Mouse (Mus musculus): Measurements from ENCODE around the gene Trpt1. TPM values are rescaled to one million over a fixed set of nuclear protein-coding genes. Genes with fewer than 3 reads are reported as not detected.

Gene Trpt1
- polyA plus RNA-seq (2015; fragmentation: Nextera tagmentation; extraction: Ambion mirVana) = 12.5 and 17.9 TPM in 2 replicates

- no peaks in the 10 kb centered on the region for H3K9me3 ChIP-seq (ENCODE audit: control insufficient read depth, low read length)
- H3K27me3 ChIP-seq (replicated peaks; ENCODE audit: control insufficient read depth, insufficient read depth, low read length) = no peaks in the 10 kb centered on the region
- H3K4me2 ChIP-seq (ENCODE audit: low read length) = peak within 1 kb of the TSS; percentile 96
- ATAC-seq = peak; percentile 70
- peak within 1 kb of the TSS; percentile 47; the same call in 1 of the 2 replicates for H3K27ac ChIP-seq (ENCODE audit: low read length)
- WGBS = under 1% methylated on average over 24 of the region's 24 CpGs
- peaks cover 37% of the 10 kb centered on the region for H3K4me1 ChIP-seq (replicated peaks; ENCODE audit: control insufficient read depth, insufficient read depth, low read length)
- H3K36me3 ChIP-seq (ENCODE audit: control insufficient read depth, insufficient read depth) = peaks cover 7% of the 10 kb centered on the region; the same call in 1 of the 2 replicates
- peak within 1 kb of the TSS; percentile 85 for H3K4me3 ChIP-seq (replicated peaks; ENCODE audit: low read length)
- peak within 1 kb of the TSS; percentile 81 for H3K9ac ChIP-seq (replicated peaks; ENCODE audit: low read depth, low read length)
Measured at GRCm38 (mm10) chr19:6996006-6996405, at the start of gene Trpt1, which contains the start of gene Nudt22. Trpt1 (plus strand) TSS chr19:6996131. Nudt22 (minus strand) TSS chr19:6996117.

GRCm38 (mm10) chr19:6947742-6948141 is 48.2 kb upstream of the Trpt1 start:
- ATAC-seq = no peak
- H3K9me3 ChIP-seq (ENCODE audit: control insufficient read depth, low read length) = no peaks in the 10 kb centered on the region
- H3K36me3 ChIP-seq (ENCODE audit: control insufficient read depth, insufficient read depth) = peaks cover 2% of the 10 kb centered on the region; the same call in 1 of the 2 replicates
- no peaks in the 10 kb centered on the region for H3K27me3 ChIP-seq (replicated peaks; ENCODE audit: control insufficient read depth, insufficient read depth, low read length)
- no peak overlapping the region for H3K27ac ChIP-seq (ENCODE audit: low read length)
- no peak overlapping the region for H3K9ac ChIP-seq (replicated peaks; ENCODE audit: low read depth, low read length)
- H3K4me1 ChIP-seq (replicated peaks; ENCODE audit: control insufficient read depth, insufficient read depth, low read length) = peaks cover 17% of the 10 kb centered on the region
- no peak overlapping the region for H3K4me3 ChIP-seq (replicated peaks; ENCODE audit: low read length)
- WGBS = 50% methylated on average over 4 of the region's 4 CpGs
- no peak overlapping the region for H3K4me2 ChIP-seq (ENCODE audit: low read length)

- WGBS = 70% methylated on average over 4 of the region's 4 CpGs
- Histone ChIP-seq H3K4me2 (ENCODE audit: low read length) (no peak overlapping the region), H3K4me1 (replicated peaks; ENCODE audit: control insufficient read depth, insufficient read depth, low read length) (peaks cover 17% of the 10 kb centered on the region), H3K36me3 (ENCODE audit: control insufficient read depth, insufficient read depth) (peaks cover 2% of the 10 kb centered on the region; the same call in 1 of the 2 replicates), H3K9me3 (ENCODE audit: control insufficient read depth, low read length) (no peaks in the 10 kb centered on the region), H3K27ac (ENCODE audit: low read length) (no peak overlapping the region), H3K4me3 (replicated peaks; ENCODE audit: low read length) (no peak overlapping the region), H3K9ac (replicated peaks; ENCODE audit: low read depth, low read length) (no peak overlapping the region), H3K27me3 (replicated peaks; ENCODE audit: control insufficient read depth, insufficient read depth, low read length) (no peaks in the 10 kb centered on the region)
- no peak for ATAC-seq
Measured at GRCm38 (mm10) chr19:6948186-6948585, 47.7 kb upstream of the Trpt1 start.

- H3K4me1 ChIP-seq (replicated peaks; ENCODE audit: control insufficient read depth, insufficient read depth, low read length) = peaks cover 17% of the 10 kb centered on the region
- ATAC-seq = no peak
- H3K4me3 ChIP-seq (replicated peaks; ENCODE audit: low read length) = no peak overlapping the region
- H3K27ac ChIP-seq (ENCODE audit: low read length) = no peak overlapping the region
- H3K36me3 ChIP-seq (ENCODE audit: control insufficient read depth, insufficient read depth) = peaks cover 2% of the 10 kb centered on the region; the same call in 1 of the 2 replicates
- 85% methylated on average over 5 of the region's 5 CpGs for WGBS
- 0 out of 2 replicates have a peak overlapping the region, but pooled peaks have one; percentile 7 for H3K9ac ChIP-seq (replicated peaks; ENCODE audit: low read depth, low read length)
- H3K9me3 ChIP-seq (ENCODE audit: control insufficient read depth, low read length) = no peaks in the 10 kb centered on the region
- no peak overlapping the region for H3K4me2 ChIP-seq (ENCODE audit: low read length)
- H3K27me3 ChIP-seq (replicated peaks; ENCODE audit: control insufficient read depth, insufficient read depth, low read length) = no peaks in the 10 kb centered on the region
Measured at GRCm38 (mm10) chr19:6949532-6949931, 46.4 kb upstream of the Trpt1 start.

- peaks cover 2% of the 10 kb centered on the region; the same call in 1 of the 2 replicates for H3K36me3 ChIP-seq (ENCODE audit: control insufficient read depth, insufficient read depth)
- peak overlapping the region; percentile 76; the same call in 1 of the 2 replicates for H3K9ac ChIP-seq (replicated peaks; ENCODE audit: low read depth, low read length)
- no peak for ATAC-seq
- no peak overlapping the region for H3K27ac ChIP-seq (ENCODE audit: low read length)
- H3K27me3 ChIP-seq (replicated peaks; ENCODE audit: control insufficient read depth, insufficient read depth, low read length) = no peaks in the 10 kb centered on the region
- peak overlapping the region; percentile 68 for H3K4me3 ChIP-seq (replicated peaks; ENCODE audit: low read length)
- H3K9me3 ChIP-seq (ENCODE audit: control insufficient read depth, low read length) = no peaks in the 10 kb centered on the region
- H3K4me2 ChIP-seq (ENCODE audit: low read length) = peak overlapping the region; percentile 77
- H3K4me1 ChIP-seq (replicated peaks; ENCODE audit: control insufficient read depth, insufficient read depth, low read length) = peaks cover 17% of the 10 kb centered on the region
- 51% methylated on average over 5 of the region's 5 CpGs for WGBS
Measured at GRCm38 (mm10) chr19:6949951-6950350, 46.0 kb upstream of the Trpt1 start.

- WGBS = under 1% methylated on average over 28 of the region's 28 CpGs
- peak; percentile 65 for ATAC-seq
- peaks cover 2% of the 10 kb centered on the region; the same call in 1 of the 2 replicates for H3K36me3 ChIP-seq (ENCODE audit: control insufficient read depth, insufficient read depth)
Measured at GRCm38 (mm10) chr19:6950613-6951153, 45.2 kb upstream of the Trpt1 start.

GRCm38 (mm10) chr19:6951381-6951968 is 44.5 kb upstream of the Trpt1 start:
- peak overlapping the region; percentile 76 for H3K9ac ChIP-seq (replicated peaks; ENCODE audit: low read depth, low read length)
- peak overlapping the region; percentile 77 for H3K4me2 ChIP-seq (ENCODE audit: low read length)
- under 1% methylated on average over 35 of the region's 35 CpGs for WGBS
- H3K4me1 ChIP-seq (replicated peaks; ENCODE audit: control insufficient read depth, insufficient read depth, low read length) = peaks cover 17% of the 10 kb centered on the region
- peak overlapping the region; percentile 95 for H3K27ac ChIP-seq (ENCODE audit: low read length)
- no peaks in the 10 kb centered on the region for H3K27me3 ChIP-seq (replicated peaks; ENCODE audit: control insufficient read depth, insufficient read depth, low read length)
- H3K36me3 ChIP-seq (ENCODE audit: control insufficient read depth, insufficient read depth) = no peaks in the 10 kb centered on the region
- peak overlapping the region; percentile 68 for H3K4me3 ChIP-seq (replicated peaks; ENCODE audit: low read length)
- no peaks in the 10 kb centered on the region for H3K9me3 ChIP-seq (ENCODE audit: control insufficient read depth, low read length)
- ATAC-seq = peak; percentile 90

More at GRCm38 (mm10) chr19:6950613-6951153, 45.2 kb upstream of the Trpt1 start:
- peak overlapping the region; percentile 68 for H3K4me3 ChIP-seq (replicated peaks; ENCODE audit: low read length)
- H3K27ac ChIP-seq (ENCODE audit: low read length) = peak overlapping the region; percentile 95
- no peaks in the 10 kb centered on the region for H3K27me3 ChIP-seq (replicated peaks; ENCODE audit: control insufficient read depth, insufficient read depth, low read length)
- peak overlapping the region; percentile 77 for H3K4me2 ChIP-seq (ENCODE audit: low read length)
- H3K4me1 ChIP-seq (replicated peaks; ENCODE audit: control insufficient read depth, insufficient read depth, low read length) = peaks cover 17% of the 10 kb centered on the region
- no peaks in the 10 kb centered on the region for H3K9me3 ChIP-seq (ENCODE audit: control insufficient read depth, low read length)
- peak overlapping the region; percentile 76 for H3K9ac ChIP-seq (replicated peaks; ENCODE audit: low read depth, low read length)

- Histone ChIP-seq H3K36me3 (ENCODE audit: control insufficient read depth, insufficient read depth) (no peaks in the 10 kb centered on the region), H3K4me1 (replicated peaks; ENCODE audit: control insufficient read depth, insufficient read depth, low read length) (peaks cover 17% of the 10 kb centered on the region), H3K9me3 (ENCODE audit: control insufficient read depth, low read length) (no peaks in the 10 kb centered on the region), H3K4me2 (ENCODE audit: low read length) (peak overlapping the region; percentile 77), H3K4me3 (replicated peaks; ENCODE audit: low read length) (peak overlapping the region; percentile 68), H3K9ac (replicated peaks; ENCODE audit: low read depth, low read length) (peak overlapping the region; percentile 76), H3K27me3 (replicated peaks; ENCODE audit: control insufficient read depth, insufficient read depth, low read length) (no peaks in the 10 kb centered on the region), H3K27ac (ENCODE audit: low read length) (peak overlapping the region; percentile 95)
- WGBS = 3% methylated on average over 31 of the region's 31 CpGs
- peak; percentile 39 for ATAC-seq
Measured at GRCm38 (mm10) chr19:6951994-6952711, 43.8 kb upstream of the Trpt1 start.

GRCm38 (mm10) chr19:6952712-6953037 is 43.3 kb upstream of the Trpt1 start:
- peaks cover 17% of the 10 kb centered on the region for H3K4me1 ChIP-seq (replicated peaks; ENCODE audit: control insufficient read depth, insufficient read depth, low read length)
- H3K9ac ChIP-seq (replicated peaks; ENCODE audit: low read depth, low read length) = peak overlapping the region; percentile 14; the same call in 1 of the 2 replicates
- H3K36me3 ChIP-seq (ENCODE audit: control insufficient read depth, insufficient read depth) = no peaks in the 10 kb centered on the region
- ATAC-seq = no peak
- WGBS = 28% methylated on average over 3 of the region's 3 CpGs
- peak overlapping the region; percentile 77 for H3K4me2 ChIP-seq (ENCODE audit: low read length)
- H3K27me3 ChIP-seq (replicated peaks; ENCODE audit: control insufficient read depth, insufficient read depth, low read length) = no peaks in the 10 kb centered on the region
- H3K27ac ChIP-seq (ENCODE audit: low read length) = no peak overlapping the region; the same call in 1 of the 2 replicates
- no peaks in the 10 kb centered on the region for H3K9me3 ChIP-seq (ENCODE audit: control insufficient read depth, low read length)
- H3K4me3 ChIP-seq (replicated peaks; ENCODE audit: low read length) = no peak overlapping the region; the same call in 1 of the 2 replicates

Measured in forebrain, embryonic 16.5 days (tissue).